Mouse (Mus musculus) hematopoietic stem cell, adult 5-6 weeks (primary cell): ENCODE data around the gene Evi5l. TPM values are rescaled to one million over a fixed set of nuclear protein-coding genes. Genes with fewer than 3 reads are reported as not detected.
A peak's percentile ranks its signal among the peaks of the same experiment; 100 is the strongest.

Source experiments
- ATAC-seq, 2 experiments: fragments of 125-278 bp in 1 of 2; replicated peaks in 1 of 2; 2 replicates each; pipeline ENCODE4 v1.8.0; 2016 to 2017; ENCODE audit warnings: inconsistent platforms in 2 of 2, mild to moderate bottlenecking in 2 of 2, moderate number of reproducible peaks in 2 of 2, low read depth in 1 of 2, moderate TSS enrichment in 1 of 2; ENCODE audit not compliant: low FRiP score in 2 of 2, poor library complexity in 2 of 2, severe bottlenecking in 2 of 2, insufficient read depth in 1 of 2, low TSS enrichment in 1 of 2
- total RNA-seq: library from RNA; stranded (forward); fragments of 172-1452, 232-1000 nt; gene quantifications from 2 replicates; pipeline ENCODE4 v1.2.3, GENCODE M21; 2017

Gene Evi5l
- total RNA-seq, 1 experiment from 2014 or later: 9.3 TPM

- ATAC-seq: no peak
Measured at GRCm38 (mm10) chr8:4192305-4192704, 25.9 kb downstream of the Evi5l start.

DNA sequence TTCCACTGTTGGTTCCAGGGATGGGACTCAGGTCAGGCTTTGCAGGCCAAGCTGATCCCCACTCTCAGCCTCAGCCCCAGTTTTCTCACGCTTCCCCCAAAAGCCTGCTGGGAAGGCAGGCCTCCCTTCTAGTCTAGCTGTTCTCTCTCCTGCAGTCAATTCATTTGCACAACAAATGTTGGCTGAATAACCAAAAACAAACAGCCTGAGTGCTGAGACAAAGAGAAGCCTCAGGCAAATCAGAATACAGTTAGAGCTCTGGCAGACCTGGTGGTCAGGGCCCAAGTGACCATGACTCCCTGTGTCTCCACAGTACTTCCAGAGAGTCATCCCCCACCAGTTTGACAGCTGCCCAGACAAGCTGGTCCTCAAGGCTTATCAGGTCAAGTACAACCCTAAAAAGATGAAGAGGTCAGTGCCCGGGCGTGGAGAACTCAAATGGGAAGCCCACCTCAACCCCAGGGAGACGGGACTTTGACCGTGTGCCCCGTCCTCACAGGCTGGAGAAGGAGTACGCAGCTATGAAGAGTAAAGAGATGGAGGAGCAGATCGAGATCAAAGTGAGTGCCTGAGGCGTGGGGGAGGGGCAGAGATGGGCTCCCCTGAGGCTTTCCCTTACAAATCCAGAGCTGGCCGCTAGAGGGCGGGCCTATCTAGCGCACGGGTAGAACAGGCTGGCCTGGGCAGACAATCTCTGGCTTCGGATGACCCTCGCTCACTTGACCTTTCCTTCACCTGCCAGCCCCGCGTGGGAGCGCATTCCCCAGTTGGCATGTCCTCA is 26.6 kb downstream of the Evi5l start:
- peak; percentile 81 to 89 for ATAC-seq

DNA sequence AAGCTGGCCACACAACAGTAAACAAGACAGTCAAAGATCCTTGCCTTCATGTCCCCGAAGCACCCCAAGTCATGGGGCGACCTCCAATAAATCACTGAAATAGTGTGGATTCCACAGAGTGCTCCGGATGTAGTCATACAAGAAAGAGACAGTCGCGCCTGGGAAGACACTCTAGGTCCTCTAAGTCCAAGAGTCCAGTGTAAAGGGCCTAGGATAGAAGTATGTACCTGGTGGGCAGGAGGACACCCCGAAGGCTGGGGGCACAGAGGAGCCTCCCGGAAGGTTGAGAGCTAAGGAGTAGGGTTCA is 27.2 kb downstream of the Evi5l start:
- peak in 1 of 2 experiments; percentile 38; a peak in 1 of 4 replicates for ATAC-seq

DNA sequence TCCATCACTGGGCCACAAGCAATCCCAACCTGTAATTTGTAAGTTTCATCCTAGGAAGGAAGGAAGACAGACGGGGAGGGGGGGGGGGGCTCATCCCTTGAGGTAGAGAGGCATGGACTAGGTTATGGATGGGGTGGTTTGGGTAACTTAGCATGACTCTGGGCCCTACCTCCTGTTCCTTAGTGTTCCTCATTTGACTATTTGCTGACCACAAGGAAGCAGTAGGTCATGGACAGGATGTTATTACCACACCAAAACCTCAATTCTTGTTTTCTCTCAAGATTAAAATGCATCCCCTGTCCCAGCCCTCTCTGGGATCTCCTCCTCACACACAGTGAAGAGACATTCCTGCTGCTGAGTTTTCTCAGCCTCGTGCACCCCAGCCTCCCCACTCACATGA is 35.0 kb downstream of the Evi5l start:
- ATAC-seq: peak; percentile 77

DNA sequence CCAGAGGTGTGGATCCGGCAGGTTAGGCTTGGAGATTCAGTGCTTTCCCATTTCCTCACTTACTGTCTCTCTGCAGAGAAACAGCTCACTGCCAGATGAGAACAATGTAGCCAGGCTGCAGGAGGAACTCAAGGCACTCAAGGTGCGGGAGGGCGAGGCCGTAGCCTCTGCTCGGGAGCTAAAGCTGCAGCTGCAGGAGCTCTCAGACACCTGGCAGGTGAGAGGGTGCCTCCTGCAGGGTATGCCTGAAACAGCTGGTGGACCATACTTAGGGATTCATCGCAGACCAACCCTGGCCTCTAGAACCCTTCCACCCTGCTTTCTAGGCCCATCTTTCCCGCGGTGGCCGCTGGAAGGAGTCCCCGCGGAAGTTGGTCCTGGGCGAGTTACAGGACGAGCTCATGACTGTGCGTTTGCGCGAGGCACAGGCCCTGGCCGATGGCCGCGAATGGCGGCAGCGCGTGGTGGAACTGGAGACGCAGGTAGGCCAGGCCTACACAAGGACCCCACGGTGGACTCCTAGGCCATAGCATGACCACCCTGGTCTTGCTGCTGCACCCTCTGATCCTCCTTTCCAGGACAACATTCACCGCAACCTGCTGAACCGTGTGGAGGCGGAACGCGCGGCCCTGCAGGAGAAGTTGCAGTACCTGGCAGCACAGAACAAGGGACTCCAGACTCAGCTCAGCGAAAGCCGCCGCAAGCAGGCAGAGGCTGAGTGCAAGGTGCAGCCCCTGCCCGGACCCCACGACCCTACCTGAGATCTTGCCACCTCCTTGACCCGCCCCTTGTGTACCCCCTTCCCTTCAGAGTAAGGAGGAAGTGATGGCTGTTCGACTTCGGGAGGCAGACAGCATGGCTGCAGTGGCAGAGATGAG is 39.1 kb downstream of the Evi5l start:
- no peak for ATAC-seq

- ATAC-seq: no peak
Measured at GRCm38 (mm10) chr8:4206182-4207015, 40.0 kb downstream of the Evi5l start.

DNA sequence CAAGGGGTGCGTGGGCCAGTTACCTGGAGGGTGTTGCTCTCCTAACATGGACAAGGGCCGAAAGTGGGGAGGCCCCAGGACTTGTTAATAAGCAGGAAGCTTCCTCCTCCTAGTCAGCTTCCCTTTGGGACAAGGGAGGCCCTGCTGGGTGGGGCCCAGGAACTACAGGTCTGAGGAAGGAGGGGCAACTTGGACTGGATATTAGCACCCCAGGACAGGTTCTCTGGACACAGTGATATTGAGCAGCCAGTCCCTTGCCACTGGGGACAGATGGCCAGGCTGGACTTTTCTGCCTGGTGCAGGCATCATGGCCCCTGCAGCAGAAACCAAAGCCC is 40.6 kb downstream of the Evi5l start:
- ATAC-seq: no peak

DNA sequence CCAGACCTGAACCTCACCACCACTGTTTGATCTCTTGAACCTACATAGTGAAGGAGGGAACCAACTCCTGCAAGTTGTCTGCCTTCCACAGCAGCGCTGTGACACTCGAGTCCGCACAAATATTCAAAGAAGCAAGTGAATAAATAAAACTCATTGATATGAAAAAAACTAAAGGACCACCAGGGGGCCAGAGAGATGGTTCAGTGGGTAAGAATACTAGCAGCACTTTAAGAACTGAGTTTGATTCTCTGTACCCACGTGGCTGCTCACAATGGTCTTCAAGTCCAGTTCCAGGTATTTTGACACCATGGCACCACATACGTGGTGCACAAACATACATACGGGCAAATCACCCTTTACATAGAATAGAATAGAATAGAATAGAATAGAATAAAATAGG is 44.7 kb downstream of the Evi5l start:
- ATAC-seq: no peak

- ATAC-seq: 0 out of 4 replicates have a peak, but pooled peaks of 1 of the 2 experiments have one; percentile 4
Measured at GRCm38 (mm10) chr8:4212809-4213209, 46.4 kb downstream of the Evi5l start.

GRCm38 (mm10) chr8:4213210-4214005 is 47.0 kb downstream of the Evi5l start:
- ATAC-seq: peak; percentile 40 to 52

DNA sequence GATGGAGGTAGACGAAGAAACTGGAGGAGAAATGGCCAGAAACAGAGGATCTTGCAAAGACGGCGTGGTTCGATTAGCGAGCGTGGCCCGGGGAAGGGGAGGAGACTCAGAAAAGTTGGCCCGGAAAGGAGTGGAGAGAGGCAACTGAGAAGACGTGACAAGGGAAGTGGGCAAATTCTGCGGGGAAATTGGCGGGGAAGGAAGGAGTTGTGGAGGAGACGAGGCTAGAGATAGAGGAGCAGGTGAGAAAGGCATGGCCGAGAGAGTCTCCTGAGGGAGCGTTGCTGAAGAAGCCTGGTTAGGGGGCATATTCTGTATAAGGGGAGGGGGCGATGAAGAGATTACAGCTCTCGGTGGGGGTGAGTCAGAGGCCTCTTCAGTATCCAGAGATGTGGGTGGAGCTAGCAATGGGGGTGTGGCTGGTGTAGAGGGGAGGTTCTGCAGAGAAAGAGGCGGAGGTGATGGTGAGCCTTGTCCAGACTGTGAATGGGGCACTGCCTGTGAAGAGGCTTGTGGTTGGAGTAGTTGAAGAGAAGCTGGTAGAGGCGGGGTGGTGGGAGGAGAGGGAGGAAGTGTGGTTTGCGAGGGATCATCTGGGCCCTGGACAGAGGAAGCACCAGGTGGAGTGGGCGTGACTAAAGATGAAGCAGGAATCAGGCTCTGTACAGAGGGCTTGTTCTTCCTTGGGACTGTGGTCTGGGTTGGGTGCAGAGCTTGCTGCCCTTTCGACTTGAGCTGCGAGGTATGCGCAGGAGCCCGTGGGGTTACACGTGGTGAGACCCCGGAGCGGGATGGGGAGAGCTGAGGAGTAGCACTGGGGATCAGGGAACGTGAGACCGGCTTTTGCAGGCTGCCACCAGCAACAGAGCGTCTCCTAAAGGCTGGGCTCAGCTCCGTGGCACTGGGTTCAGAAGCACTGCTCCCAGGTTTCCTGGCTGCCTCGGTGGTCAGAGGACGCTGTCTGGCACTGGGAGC is 47.9 kb downstream of the Evi5l start:
- peak; percentile 76 to 81 for ATAC-seq

DNA sequence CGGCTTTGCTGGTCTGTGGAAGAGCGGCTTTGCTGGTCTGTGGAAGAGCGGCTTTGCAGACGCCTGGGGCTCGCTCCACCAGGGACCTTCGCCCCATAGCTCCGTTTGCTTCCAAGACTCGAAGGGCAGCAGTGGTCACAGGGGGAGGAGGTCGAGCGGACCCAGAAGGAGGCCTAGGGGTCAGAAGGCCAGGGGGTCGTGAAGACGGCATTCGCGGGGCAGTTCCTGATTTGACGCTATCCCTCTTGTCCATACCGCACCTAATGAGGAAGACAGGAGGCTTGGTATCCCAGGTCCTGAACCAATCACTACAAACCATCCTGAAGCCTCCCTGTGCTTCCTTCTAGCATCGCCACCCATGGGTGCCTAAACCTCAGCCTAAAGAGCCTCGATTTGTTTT is 49.9 kb downstream of the Evi5l start:
- no peak for ATAC-seq

DNA sequence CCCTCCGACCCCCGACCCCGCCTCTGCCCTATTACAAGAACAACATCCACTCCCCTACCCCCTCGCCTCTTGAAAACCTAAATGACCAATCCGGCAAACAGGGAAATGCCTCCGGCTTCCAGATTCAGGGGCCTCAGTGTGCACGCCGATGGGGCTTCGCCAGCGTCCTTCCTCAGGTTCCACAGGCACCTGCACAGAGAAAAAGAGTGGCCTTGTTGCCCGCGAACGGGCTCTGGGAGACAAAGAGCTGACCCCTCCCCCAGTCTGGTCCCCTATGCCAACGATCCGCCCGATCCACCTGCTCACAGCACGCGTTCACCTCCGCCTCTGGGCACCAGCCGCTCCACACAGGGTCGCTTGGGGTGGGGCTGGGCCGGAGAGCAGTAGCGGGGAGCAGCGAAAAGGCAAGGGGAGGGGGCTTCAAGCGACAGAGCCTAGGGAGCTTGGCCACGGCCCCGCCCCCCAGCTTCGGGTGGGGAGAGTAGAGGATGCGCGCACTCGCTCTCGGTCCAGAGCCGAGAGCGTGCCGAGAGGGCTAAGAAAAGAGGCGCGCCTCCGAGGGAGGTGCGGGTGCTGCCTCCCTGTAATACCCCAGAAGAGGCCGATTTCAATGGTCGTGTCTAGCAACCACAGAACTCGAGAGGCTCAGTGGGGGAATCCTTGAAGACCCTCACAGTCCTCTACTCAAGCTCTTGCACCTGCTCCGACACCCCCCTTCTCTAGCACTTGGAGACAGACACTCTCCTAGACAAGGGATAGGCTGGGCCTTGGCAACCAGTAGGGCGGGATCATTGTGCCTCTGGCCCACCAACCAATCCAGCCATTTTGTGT is 50.6 kb downstream of the Evi5l start, which contains the start of gene Prr36:
Prr36 (minus strand) TSS at position 669 of the 831 bp plus-strand sequence.
- no peak for ATAC-seq

- ATAC-seq: no peak
Measured at GRCm38 (mm10) chr8:4219617-4220016, 53.2 kb downstream of the Evi5l start.

DNA sequence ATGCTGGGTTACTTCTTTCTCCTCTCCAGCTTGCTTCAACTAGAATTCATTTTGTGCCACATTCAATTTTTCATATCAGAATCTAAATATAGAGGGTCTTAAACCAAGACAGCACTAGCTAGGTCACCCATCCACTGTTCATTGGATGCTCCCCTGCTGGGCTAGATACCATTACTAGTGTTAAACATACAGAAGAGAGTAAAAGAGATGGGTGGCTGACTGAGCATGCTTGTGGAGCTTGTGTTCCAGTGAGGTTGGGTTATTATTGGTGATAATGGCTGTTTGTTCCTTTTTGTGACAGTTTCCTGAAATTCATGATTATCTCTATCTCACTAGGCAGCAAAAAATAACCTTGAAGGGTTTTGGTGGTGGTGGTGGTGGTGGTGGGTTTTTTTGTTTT is 55.7 kb downstream of the Evi5l start:
- no peak for ATAC-seq
